Mouse (Mus musculus) liver, postnatal 0 days (tissue): ENCODE measurements around the gene Bco2. TPM values are rescaled to one million over a fixed set of nuclear protein-coding genes. Genes with fewer than 3 reads are reported as not detected.
A peak's percentile ranks its signal among the peaks of the same experiment; 100 is the strongest.

Experiments used
- ATAC-seq: fragments of 200-750 bp; cut with Nextera tagmentation; 2 replicates; pipeline ENCODE4 v1.8.0; 2017; ENCODE audit warnings: mild to moderate bottlenecking, moderate library complexity
- DNase-seq: peaks from one replicate; pipeline ENCODE4 v3.0.0-alpha.2; 2016
- H3K27ac ChIP-seq: fragments of 300-500 bp; sonication (generic); 2 replicates; pipeline ENCODE4 v1.5.1; 2014; ENCODE audit warnings: antibody characterized with exemption, moderate library complexity, mild to moderate bottlenecking, low read depth
- H3K27me3 ChIP-seq: fragments of 300-500 bp; sonication (generic); 2 replicates; pipeline ENCODE4 v1.6.1; 2014; ENCODE audit warnings: low read length, control low read depth, mixed read lengths; ENCODE audit not compliant: insufficient read depth
- H3K36me3 ChIP-seq: fragments of 300-500 bp; sonication (generic); replicated peaks from 2 replicates; pipeline ENCODE4 v1.6.1; 2014; ENCODE audit warnings: mild to moderate bottlenecking, control low read depth, low read length, moderate library complexity, mixed read lengths; ENCODE audit not compliant: insufficient read depth
- H3K4me1 ChIP-seq: fragments of 300-500 bp; sonication (generic); 2 replicates; pipeline ENCODE4 v1.6.1; 2014; ENCODE audit warnings: antibody characterized with exemption, mild to moderate bottlenecking, control low read depth; ENCODE audit not compliant: insufficient read depth
- H3K4me2 ChIP-seq: fragments of 300-500 bp; sonication (generic); 2 replicates; pipeline ENCODE4 v1.6.1; 2014; ENCODE audit warnings: low read depth, mild to moderate bottlenecking, low read length, moderate library complexity, mixed read lengths
- H3K4me3 ChIP-seq: fragments of 300-500 bp; sonication (generic); 2 replicates; pipeline ENCODE4 v1.5.1; 2014; ENCODE audit warnings: low read depth, low read length
- H3K9ac ChIP-seq: fragments of 300-500 bp; sonication (generic); replicated peaks from 2 replicates; pipeline ENCODE4 v1.6.1; 2014; ENCODE audit warnings: mild to moderate bottlenecking, moderate library complexity
- H3K9me3 ChIP-seq: fragments of 300-500 bp; sonication (generic); 2 replicates; pipeline ENCODE4 v1.6.1; 2016; ENCODE audit warnings: mild to moderate bottlenecking, control low read depth, low read length, mixed read lengths
- CTCF ChIP-seq: sonication (generic); IDR thresholded peaks from 2 replicates; pipeline ENCODE4 v1.5.1; 2016; ENCODE audit warnings: antibody characterized with exemption, low read depth
- EP300 ChIP-seq: IDR thresholded peaks from 2 replicates; pipeline ENCODE4 v1.6.1; 2016; ENCODE audit warnings: antibody characterized with exemption, low read depth, mild to moderate bottlenecking
- WGBS: fragments of 180-500 bp; shearing (Covaris S2); extraction: QIAGEN DNeasy Blood & Tissue Kit; methylation state at CpG from one replicate; pipeline ENCODE4 v1.1.7; 2014; ENCODE audit not compliant: insufficient replicate concordance; 5-methylcytosine and 5-hydroxymethylcytosine counted together
- polyA plus RNA-seq: library from polyadenylated mRNA; unstranded; fragments of >200 nt; fragmentation: Nextera tagmentation; extraction: Ambion mirVana; gene quantifications from 2 replicates; pipeline ENCODE4 v1.2.1, GENCODE M21; 2015

Bco2 gene
- polyA plus RNA-seq, 1 experiment from 2014 or later: 1.1 TPM

- H3K4me3 ChIP-seq: no peak overlapping the region
- H3K9ac ChIP-seq: no peak overlapping the region
- H3K4me1 ChIP-seq: peaks cover 15% of the 10 kb centered on the region
- ATAC-seq (peak; percentile 80), DNase-seq (peak; percentile 42)
- H3K4me2 ChIP-seq: no peak overlapping the region; the same call in 1 of the 2 replicates
- no peaks in the 10 kb centered on the region for H3K27me3 ChIP-seq
- H3K27ac ChIP-seq: peak overlapping the region; percentile 75
- TF ChIP-seq CTCF (no peak), EP300 (no peak)
- H3K9me3 ChIP-seq: no peaks in the 10 kb centered on the region
- 37% methylated on average over 7 of the region's 7 CpGs for WGBS
- no peaks in the 10 kb centered on the region for H3K36me3 ChIP-seq
These were observed 47.4 kb downstream of the Bco2 start for GRCm38 (mm10) chr9:50507570-50507969.

- Histone ChIP-seq H3K27ac (peak overlapping the region; percentile 46), H3K4me2 (peak overlapping the region; percentile 8; the same call in 1 of the 2 replicates), H3K36me3 (no peaks in the 10 kb centered on the region), H3K4me1 (peaks cover 15% of the 10 kb centered on the region), H3K27me3 (no peaks in the 10 kb centered on the region), H3K9me3 (no peaks in the 10 kb centered on the region), H3K4me3 (no peak overlapping the region), H3K9ac (no peak overlapping the region)
- WGBS: 52% methylated on average over 6 of the region's 6 CpGs
- no peak for DNase-seq
- TF ChIP-seq CTCF (no peak), EP300 (no peak)
- peak; percentile 40; the same call in 1 of the 2 replicates for ATAC-seq
These were observed 49.6 kb downstream of the Bco2 start for GRCm38 (mm10) chr9:50505405-50505804.

- no peak overlapping the region for H3K4me2 ChIP-seq
- no peak for TF ChIP-seq CTCF
- TF ChIP-seq EP300: no peak
- DNase-seq (no peak), ATAC-seq (no peak)
- H3K9me3 ChIP-seq: no peaks in the 10 kb centered on the region
- H3K9ac ChIP-seq: no peak overlapping the region
- peaks cover 20% of the 10 kb centered on the region for H3K4me1 ChIP-seq
- H3K27me3 ChIP-seq: no peaks in the 10 kb centered on the region
- WGBS: 60% methylated on average over 3 of the region's 3 CpGs
- no peaks in the 10 kb centered on the region for H3K36me3 ChIP-seq
- no peak overlapping the region for H3K4me3 ChIP-seq
- 0 out of 2 replicates have a peak overlapping the region, but pooled peaks have one; percentile 60 for H3K27ac ChIP-seq
These were observed 52.0 kb downstream of the Bco2 start for GRCm38 (mm10) chr9:50502949-50503348.

GRCm38 (mm10) chr9:50500974-50501501 lies 53.9 kb downstream of the Bco2 start:
- WGBS: 24% methylated on average over 14 of the region's 14 CpGs
- H3K9me3 ChIP-seq: no peaks in the 10 kb centered on the region
- H3K9ac ChIP-seq: peak overlapping the region; percentile 35
- DNase-seq: no peak
- H3K27me3 ChIP-seq: no peaks in the 10 kb centered on the region
- 0 out of 2 replicates have a peak overlapping the region, but pooled peaks have one; percentile 45 for H3K27ac ChIP-seq
- peak overlapping the region; percentile 66 for H3K4me2 ChIP-seq
- H3K4me3 ChIP-seq: peak overlapping the region; percentile 36
- H3K4me1 ChIP-seq: peaks cover 17% of the 10 kb centered on the region
- no peaks in the 10 kb centered on the region for H3K36me3 ChIP-seq
- peak; percentile 91 for ATAC-seq
- TF ChIP-seq CTCF: no peak
- no peak for TF ChIP-seq EP300

GRCm38 (mm10) chr9:50500467-50500973 lies 54.5 kb downstream of the Bco2 start:
- peaks cover 16% of the 10 kb centered on the region for H3K4me1 ChIP-seq
- ATAC-seq (no peak), DNase-seq (no peak)
- peak overlapping the region; percentile 66 for H3K4me2 ChIP-seq
- WGBS: 55% methylated on average over 15 of the region's 15 CpGs
- no peak for TF ChIP-seq CTCF
- no peak for TF ChIP-seq EP300
- H3K36me3 ChIP-seq: no peaks in the 10 kb centered on the region
- peak overlapping the region; percentile 35 for H3K9ac ChIP-seq
- H3K27me3 ChIP-seq: no peaks in the 10 kb centered on the region
- H3K27ac ChIP-seq: 0 out of 2 replicates have a peak overlapping the region, but pooled peaks have one; percentile 45
- H3K4me3 ChIP-seq: peak overlapping the region; percentile 36
- H3K9me3 ChIP-seq: no peaks in the 10 kb centered on the region

- no peaks in the 10 kb centered on the region for H3K36me3 ChIP-seq
- DNase-seq (no peak), ATAC-seq (no peak)
- 77% methylated on average over 3 of the region's 3 CpGs for WGBS
- TF ChIP-seq CTCF: no peak
- TF ChIP-seq EP300: no peak
- peaks cover 15% of the 10 kb centered on the region for H3K4me1 ChIP-seq
- H3K4me3 ChIP-seq: no peak overlapping the region
- H3K27ac ChIP-seq: no peak overlapping the region
- no peaks in the 10 kb centered on the region for H3K27me3 ChIP-seq
- H3K9ac ChIP-seq: no peak overlapping the region
- no peaks in the 10 kb centered on the region for H3K9me3 ChIP-seq
- H3K4me2 ChIP-seq: no peak overlapping the region
These were observed 55.2 kb downstream of the Bco2 start for GRCm38 (mm10) chr9:50499781-50500180.
